Mouse (Mus musculus): Measurements from ENCODE around the gene Rapgef4.
"Not testable (repeated sequence)": the region's sequence is repeated elsewhere in the genome, so short reads cannot be mapped to it uniquely, and the experiment has no call there.

Rapgef4 gene

DNA sequence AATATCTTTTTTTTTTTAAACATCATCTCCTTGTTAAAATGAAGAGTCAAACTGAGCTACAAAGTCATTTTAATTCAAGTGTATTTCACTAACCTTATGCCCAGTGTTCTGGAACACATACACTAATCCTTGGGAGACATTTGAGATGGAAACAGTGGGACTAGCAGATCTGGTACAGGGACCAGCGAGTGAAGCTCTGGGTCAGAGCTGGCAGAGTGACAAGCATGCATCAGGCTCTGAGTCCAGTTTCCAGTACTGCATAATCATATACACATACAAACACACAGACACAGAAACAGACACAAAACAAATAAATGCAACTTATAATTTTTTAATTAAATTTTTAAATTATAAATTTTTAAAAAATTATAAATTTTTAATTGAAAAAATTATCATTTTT lies 48.0 kb downstream of the Rapgef4 start:
- DNase-seq (ENCODE audit: low spot score in 2 of 2) = no peak

DNA sequence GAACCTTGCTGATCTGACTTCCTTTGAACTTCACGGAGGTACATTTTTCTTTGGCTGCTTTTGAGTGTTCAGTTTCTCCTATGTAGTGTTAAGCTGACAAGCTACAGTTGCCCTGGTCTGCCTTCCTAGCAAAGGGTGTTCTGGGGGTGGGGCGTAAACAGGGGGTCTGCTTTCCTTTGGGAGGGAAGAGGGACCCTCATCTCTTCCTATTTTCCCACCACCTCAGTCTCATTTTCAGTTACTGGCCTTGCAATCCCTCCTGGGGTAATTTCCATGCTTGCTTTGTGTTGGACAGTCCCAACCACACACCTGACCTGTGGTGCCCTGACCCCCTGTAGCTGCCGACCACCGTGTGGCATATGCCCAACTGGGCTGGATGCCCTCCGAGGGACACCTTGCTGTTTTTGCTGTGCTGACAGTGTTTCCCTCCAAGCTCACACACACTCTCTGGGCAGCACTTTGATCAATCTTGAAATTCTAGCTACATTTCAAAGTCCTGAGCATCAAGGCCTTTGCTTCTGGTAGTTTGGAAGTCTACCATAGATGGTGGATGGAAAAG lies 48.6 kb downstream of the Rapgef4 start:
- DNase-seq (ENCODE audit: low spot score in 2 of 2) = no peak

DNA sequence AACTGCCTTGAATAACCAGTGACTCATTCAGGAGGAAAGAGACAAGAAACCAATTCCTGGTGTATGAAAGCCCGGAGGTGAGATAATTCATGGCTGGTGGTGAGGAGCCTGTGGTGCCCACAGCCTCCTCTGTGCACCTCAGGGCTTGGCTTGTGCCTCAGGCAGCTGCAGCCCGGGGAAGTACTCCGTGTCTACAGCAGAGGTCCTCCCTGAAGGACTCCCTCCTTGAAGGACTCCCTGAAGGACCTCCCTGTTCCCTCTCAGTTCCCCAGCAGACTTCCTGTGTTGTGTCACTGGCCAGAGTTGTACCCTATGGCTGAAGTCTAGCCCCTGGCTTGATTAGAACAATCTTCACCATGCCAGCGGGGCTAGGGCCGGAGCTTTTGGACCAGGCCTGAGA lies 50.7 kb downstream of the Rapgef4 start:
- DNase-seq (ENCODE audit: low spot score in 2 of 2) = no peak

DNA sequence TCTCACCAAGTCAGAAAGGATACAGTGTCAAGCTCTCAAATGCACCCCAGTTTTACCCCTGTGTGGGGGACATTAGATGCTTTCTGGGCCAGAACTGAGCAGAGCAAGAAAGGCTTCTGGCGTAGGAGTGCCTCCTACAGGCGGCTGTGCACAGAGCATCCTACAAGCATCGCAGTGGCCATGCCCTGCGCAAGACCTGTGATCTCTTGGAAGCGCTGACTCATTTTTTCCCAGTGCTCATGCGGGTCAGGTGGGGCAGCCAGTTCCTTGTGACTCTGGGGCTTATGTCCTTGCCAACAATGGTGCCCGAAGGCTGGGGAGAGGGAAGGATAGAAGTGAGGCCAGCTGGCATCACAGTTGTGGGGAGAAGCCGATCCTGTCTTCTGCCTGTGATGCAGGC lies 54.6 kb downstream of the Rapgef4 start:
- DNase-seq (ENCODE audit: low spot score in 2 of 2) = no peak

DNA sequence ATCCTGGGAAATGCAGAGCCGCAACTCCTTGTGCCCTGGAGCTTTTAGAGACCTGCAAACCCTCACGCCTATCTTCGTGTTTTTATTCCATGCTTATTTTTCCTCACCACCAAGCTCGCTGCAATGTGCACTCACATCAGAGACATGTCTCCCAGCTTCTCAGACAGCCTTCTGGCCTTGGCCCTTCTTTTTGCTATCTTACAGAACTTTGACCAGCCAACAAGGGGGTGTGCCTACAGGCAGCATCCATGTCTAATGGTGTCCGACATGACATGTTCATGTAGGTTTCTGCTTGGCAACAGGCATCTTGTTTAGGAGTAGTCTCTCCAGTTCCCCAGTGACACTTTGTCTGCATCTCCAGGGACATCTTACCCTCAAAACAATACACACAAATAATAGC lies 56.3 kb downstream of the Rapgef4 start:
- no peak for DNase-seq (ENCODE audit: low spot score in 2 of 2)

DNA sequence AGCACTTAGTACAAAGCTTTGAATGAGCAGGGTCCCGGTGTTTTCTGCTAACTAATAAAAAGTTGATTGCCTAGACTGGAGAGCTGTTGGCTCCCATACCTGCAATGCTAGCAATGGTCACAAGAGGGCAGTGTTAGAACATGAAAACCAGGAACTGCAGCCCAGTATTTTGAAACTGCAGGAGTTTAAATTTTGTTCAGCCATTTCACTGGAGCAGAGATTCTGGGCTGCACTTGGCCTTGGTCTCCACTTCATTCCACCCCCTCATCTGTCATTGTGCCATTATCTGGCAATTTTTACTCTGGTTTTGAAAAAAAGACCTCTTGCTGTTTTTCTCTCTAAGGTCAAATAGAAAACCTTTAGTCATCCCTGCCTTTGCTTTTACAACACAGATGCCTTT lies 57.2 kb downstream of the Rapgef4 start:
- DNase-seq (ENCODE audit: low spot score in 2 of 2) = peak; percentile 72 to 87

DNA sequence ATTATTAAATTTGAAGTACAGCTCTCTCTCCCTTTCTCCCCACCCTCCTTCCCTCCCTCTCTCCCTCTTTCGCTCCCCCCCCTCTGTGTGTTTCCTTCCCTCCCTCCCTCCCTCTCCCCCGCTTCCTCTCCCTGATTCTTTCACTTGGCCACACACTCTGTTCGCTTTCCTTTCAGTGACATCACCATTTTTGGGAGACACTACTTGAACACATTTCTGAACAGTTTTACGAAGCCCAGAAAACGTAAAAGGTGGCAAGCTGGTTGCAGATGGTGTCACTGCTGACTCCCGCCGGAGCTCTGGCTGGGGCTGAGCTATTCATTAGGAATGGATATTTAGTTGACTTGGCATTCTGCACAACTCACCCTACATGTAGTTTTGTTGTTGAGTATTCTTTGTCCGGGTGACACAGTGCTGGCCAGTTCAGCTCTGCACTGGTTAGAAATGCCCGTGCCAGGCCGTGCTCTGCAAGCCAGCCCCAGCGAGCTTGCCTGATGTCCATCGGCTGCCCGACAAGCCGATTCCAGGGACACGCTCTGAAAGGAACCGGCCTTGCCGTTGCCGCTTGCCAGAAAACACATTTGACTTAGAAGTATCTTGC lies 57.7 kb downstream of the Rapgef4 start:
- no peak for DNase-seq (ENCODE audit: low spot score in 2 of 2)

DNA sequence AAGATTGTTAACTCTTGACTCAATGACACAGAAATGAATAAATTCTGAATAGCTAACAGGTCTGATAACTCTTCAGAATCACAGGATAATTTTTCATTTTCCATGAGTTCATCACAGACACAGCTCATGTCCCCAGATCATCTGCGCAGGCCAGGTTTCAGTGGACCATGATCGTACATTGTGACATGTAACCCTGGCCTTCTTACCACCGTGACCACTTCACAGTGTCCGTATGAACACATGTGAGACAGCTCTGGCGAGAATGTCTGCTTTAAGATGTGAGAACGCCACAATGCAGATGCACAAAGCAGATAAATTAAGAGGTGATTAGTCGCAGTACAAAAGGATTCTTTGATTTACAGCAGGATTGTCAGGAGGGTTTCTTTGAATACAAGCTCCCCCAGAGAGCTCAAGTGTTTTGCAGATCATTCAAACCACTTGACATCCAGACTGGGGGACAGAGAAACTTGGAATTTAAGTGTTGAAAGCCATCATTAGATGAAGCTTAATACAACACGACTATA lies 58.5 kb downstream of the Rapgef4 start:
- DNase-seq (ENCODE audit: low spot score in 2 of 2) = no peak

DNA sequence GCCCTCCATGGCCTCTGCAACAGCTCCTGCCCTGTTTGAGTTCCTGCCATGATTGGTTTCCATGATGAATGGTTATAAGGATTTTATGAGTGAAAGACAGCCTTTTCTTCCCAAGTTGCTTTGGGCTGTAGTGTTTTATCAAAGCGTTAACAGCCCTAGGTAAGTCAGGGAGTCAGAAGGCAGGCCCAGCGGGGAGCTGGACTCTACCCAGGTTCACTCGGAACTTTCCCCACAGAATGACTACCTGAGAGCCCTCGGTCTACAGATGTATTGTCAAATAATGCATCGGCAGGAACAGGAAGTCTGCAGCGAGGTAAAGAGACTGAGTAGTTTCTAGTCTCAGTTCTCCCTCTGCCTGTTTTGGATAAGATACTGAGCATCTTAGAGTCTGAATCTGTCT lies 60.0 kb downstream of the Rapgef4 start:
- no peak for DNase-seq (ENCODE audit: low spot score in 2 of 2)

DNA sequence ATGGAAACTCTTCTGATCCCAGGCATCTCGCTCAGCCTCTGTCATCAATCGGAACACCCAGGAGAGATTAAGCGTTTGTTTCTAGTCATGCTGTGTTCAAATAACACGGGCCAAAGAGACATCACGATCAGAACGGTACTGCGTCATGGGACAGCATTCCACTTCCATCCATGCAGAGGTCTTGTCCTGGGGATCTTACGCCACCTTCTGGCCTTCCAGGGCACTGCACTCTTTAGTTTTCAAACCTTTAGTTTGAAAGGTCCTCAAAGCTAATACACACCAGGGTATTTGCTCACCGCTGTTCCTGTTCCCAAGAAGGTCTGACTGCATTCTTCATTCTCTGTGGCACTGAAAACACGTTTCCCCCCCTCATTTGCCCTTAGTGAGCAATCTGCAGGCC lies 61.1 kb downstream of the Rapgef4 start:
- DNase-seq (ENCODE audit: low spot score in 2 of 2) = no peak

DNA sequence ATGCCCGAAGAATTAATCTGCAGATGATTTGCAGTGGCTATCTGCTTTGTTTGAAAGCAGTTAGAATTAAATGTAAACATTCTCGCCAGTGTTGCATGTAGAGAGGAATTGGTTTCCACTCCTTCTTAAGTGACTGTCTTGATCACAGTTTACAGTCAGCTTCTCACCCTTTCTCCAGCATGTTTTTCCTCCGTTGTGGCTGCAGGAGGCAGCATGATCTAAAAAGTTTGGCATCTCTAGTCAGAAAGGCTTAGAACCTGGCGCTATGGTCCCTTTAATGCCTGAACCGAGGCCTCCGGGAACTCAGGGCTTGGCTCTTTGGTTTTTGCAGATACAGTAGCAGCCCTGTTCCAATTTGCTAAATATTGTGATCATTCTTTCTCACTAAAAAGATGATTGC lies 63.2 kb downstream of the Rapgef4 start:
- no peak for DNase-seq (ENCODE audit: low spot score in 2 of 2)

DNA sequence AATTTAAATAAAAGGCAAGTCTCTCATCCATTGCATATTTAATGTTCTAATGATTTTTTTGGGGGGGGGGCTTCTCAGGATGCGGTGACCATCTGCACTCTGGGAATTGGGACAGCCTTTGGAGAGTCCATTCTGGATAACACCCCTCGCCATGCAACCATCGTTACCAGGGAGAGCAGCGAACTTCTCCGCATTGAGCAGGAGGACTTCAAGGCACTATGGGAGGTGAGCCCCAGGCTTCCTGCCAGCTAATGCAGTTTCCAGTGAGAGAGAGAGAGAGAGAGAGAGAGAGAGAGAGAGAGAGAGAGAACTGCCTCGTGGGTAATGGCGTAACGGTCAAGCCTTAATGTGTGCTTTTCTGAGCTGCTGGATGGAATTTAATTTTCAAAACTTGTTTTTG lies 64.0 kb downstream of the Rapgef4 start:
- DNase-seq (ENCODE audit: low spot score in 2 of 2) = no peak

DNA sequence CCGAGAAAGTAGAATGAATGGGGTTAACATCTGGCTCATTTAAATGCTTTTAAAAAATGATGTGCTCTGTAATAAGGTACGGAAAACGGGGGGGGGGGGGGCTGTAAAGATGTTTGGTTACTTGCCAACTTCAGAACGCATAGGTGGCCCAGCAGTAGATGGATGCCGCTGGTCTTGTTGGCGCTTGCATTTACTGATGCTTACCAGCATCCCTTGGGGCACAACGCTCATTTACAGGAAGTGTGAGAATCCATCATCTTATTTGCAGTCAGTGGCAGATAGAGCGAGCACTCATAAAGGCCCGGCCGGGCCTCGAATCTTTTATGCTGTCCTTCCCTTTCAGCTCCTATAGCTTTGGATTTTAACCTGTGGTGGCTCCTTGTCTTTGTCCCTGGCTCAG lies 64.6 kb downstream of the Rapgef4 start:
- DNase-seq (ENCODE audit: low spot score in 2 of 2) = no peak

DNA sequence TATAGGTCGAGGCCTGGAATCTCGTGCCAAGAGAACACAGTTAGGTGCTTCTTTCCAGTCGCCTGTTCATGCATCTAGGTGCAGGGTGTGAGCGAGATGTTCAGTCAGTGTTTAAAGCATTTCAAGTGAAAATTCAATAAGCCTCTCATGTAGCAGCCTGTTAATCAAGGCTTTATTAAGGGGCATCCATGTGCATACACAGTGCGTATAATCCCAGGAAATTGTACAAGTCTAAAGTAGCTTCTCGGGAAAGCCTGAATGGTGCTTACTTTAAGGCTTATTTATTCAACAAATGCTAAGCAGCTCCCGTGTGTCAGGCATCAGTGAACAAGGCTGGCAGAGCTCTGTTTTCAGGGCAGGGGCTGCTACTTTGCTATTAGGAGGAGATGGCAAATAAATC lies 69.4 kb downstream of the Rapgef4 start:
- DNase-seq (ENCODE audit: low spot score in 2 of 2) = no peak

DNA sequence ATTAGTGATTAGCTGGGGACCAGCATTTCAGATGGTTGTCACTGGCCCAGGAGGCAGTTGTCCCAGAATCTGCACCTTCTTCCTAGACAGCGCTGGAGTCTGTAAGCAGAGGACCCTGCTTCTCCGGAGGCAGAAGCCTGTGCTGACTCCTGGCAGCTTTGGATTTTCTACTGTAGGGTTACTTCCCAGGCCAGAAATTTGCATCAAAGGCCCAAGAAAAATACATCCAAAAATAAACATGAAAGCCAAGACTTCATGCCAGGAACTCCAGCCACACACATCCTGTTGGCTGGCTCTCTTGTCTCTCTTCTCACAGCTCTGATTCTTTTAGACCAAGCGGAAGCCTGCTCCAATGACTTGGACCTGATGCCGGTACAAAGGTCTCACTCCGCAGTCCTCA lies 73.2 kb downstream of the Rapgef4 start:
- no peak for DNase-seq (ENCODE audit: low spot score in 2 of 2)

DNA sequence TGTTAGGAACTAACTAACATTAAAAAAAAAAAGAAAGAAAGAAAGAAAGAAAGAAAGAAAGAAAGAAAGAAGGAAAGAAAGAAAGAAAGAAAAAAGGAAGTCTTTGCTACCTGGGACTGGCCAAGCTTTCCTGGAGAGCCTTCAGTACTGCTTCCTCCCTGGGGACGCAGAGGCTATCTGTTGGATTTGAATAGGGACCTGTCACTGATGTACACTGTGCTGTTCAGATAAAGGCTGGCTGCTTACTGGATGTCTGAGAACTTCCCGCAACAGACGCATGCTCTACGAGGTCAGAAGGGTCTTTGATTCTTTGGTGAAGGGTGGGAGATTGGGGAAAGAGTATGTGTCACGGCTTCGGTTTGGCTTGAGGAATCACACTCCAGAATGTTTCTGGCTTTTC lies 73.7 kb downstream of the Rapgef4 start:
- no peak for DNase-seq (ENCODE audit: low spot score in 2 of 2)

DNA sequence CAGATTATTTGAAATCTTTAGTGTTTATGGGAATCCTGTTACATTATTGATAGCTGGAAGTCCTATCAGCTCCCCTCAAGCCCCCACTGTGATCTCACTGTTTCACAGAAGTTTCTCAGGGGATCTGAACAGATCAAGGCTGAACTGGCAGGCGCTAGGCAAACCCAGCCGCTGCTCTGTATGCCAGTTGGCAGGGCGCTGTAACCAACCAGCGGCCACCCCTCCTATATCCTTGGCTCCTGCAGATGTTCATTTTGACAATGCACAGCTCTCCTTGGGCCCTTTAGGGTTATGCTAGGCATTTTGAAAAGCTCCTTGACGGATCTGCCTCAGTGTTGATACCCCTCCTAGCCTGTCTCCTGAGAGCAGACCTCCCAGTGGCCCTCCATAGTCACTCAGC lies 74.4 kb downstream of the Rapgef4 start:
- no peak for DNase-seq (ENCODE audit: low spot score in 2 of 2)

DNA sequence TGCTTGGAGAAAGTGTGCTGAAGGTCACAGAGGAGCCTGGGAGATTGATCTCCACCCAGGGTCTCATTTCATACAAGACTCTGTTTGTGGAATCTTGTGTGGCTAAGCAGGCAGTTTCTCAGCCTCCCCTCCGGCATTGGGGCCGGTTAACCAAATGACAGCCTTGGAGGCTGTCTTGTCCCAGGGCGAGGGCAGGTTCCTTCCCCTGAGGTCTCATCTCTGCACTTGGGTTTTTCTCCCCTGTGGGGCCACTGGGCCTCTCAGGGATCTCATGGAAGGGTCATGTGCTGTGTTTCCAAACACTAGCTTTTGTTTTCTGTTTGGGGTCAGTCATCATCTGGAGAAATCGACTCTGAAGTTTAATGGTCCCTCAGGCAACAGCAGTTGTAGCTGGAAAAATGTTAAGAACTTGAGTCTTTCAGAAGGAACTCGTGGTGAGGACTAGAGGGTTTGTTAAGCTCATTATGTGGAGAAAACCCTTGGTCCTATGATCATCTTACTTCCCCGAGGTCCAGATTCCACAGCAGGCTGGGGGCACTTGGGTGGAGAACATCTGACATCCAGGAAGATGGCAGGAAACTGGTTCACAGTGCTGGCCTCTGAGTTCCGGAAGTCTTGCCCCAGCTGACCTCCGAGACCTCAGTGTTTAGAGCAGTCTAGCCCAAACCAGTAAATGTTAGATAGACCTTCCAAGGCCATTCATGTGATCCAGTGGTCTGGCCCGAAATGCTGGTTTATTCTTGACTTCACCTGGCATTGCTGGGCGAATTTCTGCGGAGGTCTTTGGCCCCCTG lies 75.2 kb downstream of the Rapgef4 start:
- no peak for DNase-seq (ENCODE audit: low spot score in 2 of 2)

DNA sequence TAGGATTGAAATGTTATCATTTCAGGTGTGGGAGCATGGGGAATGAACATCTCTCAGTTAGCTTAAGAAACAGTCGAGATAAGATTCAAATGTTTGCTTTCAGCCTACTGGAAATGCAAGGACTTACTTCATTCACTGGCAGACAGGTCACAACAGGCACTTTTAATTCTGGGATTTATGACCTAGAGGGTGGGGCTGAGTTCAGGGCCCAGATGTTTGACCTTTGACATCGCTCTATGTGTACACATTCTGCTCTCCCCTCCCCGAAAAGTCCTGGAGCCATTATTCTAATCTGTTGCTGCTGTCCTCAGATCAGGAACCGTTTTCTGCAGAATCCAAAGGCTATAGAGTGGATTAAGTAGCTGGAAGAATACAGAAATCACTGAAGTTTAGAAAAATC lies 81.9 kb downstream of the Rapgef4 start:
- no peak for DNase-seq (ENCODE audit: low spot score in 2 of 2)

DNA sequence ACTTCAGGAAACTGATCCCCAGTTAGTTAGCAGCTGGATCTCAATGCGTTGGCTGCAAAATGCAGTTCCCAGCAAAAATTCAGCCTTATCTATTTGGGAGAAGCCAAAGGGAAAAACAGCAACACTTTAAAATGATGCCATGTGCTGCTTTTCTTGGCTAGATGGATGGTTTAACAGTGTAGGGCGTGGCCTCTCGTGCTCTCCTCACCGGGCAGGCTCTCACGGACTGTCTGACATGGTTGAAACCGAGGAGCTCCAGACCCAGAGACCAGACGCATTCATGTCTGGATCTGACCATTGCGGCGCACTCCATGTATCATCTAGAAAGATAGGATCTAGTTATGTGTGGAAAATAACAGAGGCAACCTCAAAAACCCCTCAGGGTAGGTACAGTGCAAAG lies 87.5 kb downstream of the Rapgef4 start:
- DNase-seq (ENCODE audit: low spot score in 2 of 2) = no peak

DNA sequence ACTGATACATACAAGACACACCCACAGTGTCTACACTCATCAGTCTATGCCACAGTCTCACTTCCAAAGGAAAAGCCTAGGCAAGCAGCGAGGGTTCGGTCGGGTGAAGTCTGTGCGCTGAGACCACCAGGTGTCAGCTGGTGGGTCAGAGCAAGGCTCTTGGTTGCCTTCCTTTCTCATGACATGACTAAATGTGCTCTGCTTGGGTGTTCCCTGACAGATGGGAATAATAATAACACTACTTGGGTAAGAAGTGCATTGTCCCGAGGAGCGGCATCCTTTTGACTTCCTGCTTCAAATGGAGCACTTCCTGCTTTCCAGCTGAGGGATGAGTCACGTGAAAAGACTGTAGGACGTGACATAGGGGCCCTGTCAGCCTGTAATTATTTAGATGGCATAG lies 89.0 kb downstream of the Rapgef4 start:
- DNase-seq (ENCODE audit: low spot score in 2 of 2) = no peak

DNA sequence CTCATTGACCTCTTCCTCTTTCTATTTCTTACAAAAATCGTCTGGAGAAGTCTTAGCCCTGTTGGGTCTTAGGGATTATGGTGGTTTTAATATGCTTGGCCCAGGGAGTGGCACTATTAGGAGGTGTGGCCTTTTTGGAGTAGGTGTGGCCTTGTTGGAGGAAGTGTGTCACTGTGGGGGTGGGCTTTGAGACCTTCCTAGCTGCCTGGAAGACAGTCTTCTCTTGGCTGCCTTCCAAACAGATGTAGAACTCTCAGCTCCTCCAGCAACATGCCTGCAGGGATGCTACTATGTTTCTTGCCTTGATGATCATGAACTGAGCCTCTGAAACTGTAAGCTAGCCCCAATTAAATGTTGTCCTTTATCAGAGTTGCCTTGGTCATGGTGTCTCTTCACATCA lies 92.1 kb downstream of the Rapgef4 start:
- not testable (repeated sequence) for DNase-seq (ENCODE audit: low spot score in 2 of 2)

DNA sequence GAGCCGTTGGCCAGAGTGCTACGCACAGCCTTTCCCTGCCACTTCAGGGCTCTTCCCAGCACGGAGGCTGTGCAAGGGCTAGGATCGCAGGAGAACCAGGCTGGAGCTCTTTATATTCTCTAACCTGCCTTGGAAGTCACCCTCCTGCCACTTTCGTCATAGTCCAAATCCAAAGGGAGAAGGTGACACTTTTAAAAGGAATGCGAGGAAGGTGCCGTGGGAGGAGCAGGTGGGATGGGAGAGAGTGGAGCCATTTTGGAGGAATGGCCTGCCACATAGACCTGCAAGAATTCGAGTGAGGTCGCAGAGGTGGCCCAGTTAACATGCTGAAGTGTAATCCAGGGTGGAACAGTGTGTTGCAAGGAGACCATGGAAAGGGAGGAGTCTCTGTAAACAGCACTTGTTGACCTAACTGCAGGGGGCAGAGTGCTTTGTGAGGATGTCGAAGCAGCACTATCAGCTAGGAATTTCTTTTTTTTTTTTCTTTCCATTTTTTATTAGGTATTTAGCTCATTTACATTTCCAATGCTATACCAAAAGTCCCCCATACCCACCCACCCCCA lies 94.0 kb downstream of the Rapgef4 start:
- DNase-seq (ENCODE audit: low spot score in 2 of 2) = no peak
